Mouse (Mus musculus) CH12.LX (cell line): ENCODE data around the gene Nynrin. TPM values are rescaled to one million over a fixed set of nuclear protein-coding genes. Genes with fewer than 3 reads are reported as not detected.

ENCODE experiments used
- DNase-seq: peaks from one replicate; pipeline ENCODE4 v3.0.0-alpha.2; 2013; ENCODE audit errors: extremely low read depth
- H3K27ac ChIP-seq: 2 replicates; pipeline ENCODE4 v1.5.1; 2012; ENCODE audit warnings: low read depth, mild to moderate bottlenecking, control low read depth, moderate library complexity; ENCODE audit not compliant: insufficient read depth
- H3K27me3 ChIP-seq: replicated peaks from 2 replicates; pipeline ENCODE3; 2012; ENCODE audit warnings: inconsistent platforms
- H3K36me3 ChIP-seq, 2 experiments: replicated peaks in 1 of 2; 2 replicates each; pipeline versions ENCODE3 to v1.6.1; 2012; ENCODE audit warnings: inconsistent platforms in 1 of 2, low read length in 1 of 2, mild to moderate bottlenecking in 1 of 2, mixed read lengths in 1 of 2, moderate library complexity in 1 of 2; ENCODE audit not compliant: control insufficient read depth in 1 of 2, insufficient read depth in 1 of 2
- H3K4me1 ChIP-seq, 2 experiments: 2 replicates each; pipeline ENCODE4 v1.6.1; 2012; ENCODE audit warnings: inconsistent platforms in 1 of 2, moderate library complexity in 1 of 2; ENCODE audit not compliant: insufficient read depth in 2 of 2, control insufficient read depth in 1 of 2
- H3K4me2 ChIP-seq: 2 replicates; pipeline ENCODE4 v1.6.1; 2012; ENCODE audit warnings: low read depth, mild to moderate bottlenecking, control low read depth; ENCODE audit not compliant: poor library complexity, insufficient read depth, severe bottlenecking
- H3K4me3 ChIP-seq, 3 experiments: fragments of 150-350 bp in 1 of 3; sonication (generic) in 1 of 3; replicated peaks in 1 of 3; 2 replicates each; pipeline versions ENCODE3 to v1.5.1; 2011 to 2012; ENCODE audit warnings: low read depth in 2 of 3, low read length in 2 of 3, mild to moderate bottlenecking in 2 of 3, moderate library complexity in 2 of 3, control low read depth in 1 of 3, improper control_type of control experiment in 1 of 3, inconsistent platforms in 1 of 3, mixed read lengths in 1 of 3; ENCODE audit not compliant: poor library complexity in 1 of 3
- H3K79me2 ChIP-seq: replicated peaks from 2 replicates; pipeline ENCODE4 v1.6.1; 2012; ENCODE audit warnings: mild to moderate bottlenecking, moderate library complexity; ENCODE audit not compliant: control insufficient read depth, poor library complexity, insufficient read depth, severe bottlenecking; ENCODE audit errors: extremely low read depth
- H3K9ac ChIP-seq: 2 replicates; pipeline ENCODE4 v1.6.1; 2012; ENCODE audit warnings: low read depth, mild to moderate bottlenecking, control low read depth, moderate library complexity; ENCODE audit not compliant: insufficient read depth
- H3K9me3 ChIP-seq: replicated peaks from 2 replicates; pipeline ENCODE3; 2012; ENCODE audit warnings: low read length, inconsistent platforms, mixed read lengths
- BHLHE40 ChIP-seq: IDR thresholded peaks from 2 replicates; pipeline ENCODE4 v1.6.1; 2011; ENCODE audit warnings: mild to moderate bottlenecking, low read depth, low read length, improper control_type of control experiment
- CHD1 ChIP-seq: IDR thresholded peaks from 2 replicates; pipeline ENCODE4 v1.6.1; 2012; ENCODE audit warnings: low read depth, low read length, improper control_type of control experiment, inconsistent platforms
- CTCF ChIP-seq, 2 experiments: IDR thresholded peaks in 1 of 2; conservative IDR thresholded peaks in 1 of 2; 2 replicates each; pipeline ENCODE4 v1.5.1; 2011 to 2012; ENCODE audit warnings: low read depth in 2 of 2, low read length in 2 of 2, improper control_type of control experiment in 1 of 2, inconsistent platforms in 1 of 2, mild to moderate bottlenecking in 1 of 2, moderate library complexity in 1 of 2
- E2F4 ChIP-seq: IDR thresholded peaks from 2 replicates; pipeline ENCODE4 v1.6.1; 2011; ENCODE audit warnings: low read depth, low read length, improper control_type of control experiment; ENCODE audit not compliant: insufficient replicate concordance
- ELF1 ChIP-seq: IDR thresholded peaks from 2 replicates; pipeline ENCODE4 v1.6.1; 2014; ENCODE audit warnings: low read depth, mild to moderate bottlenecking, inconsistent platforms, low read length, improper control_type of control experiment
- EP300 ChIP-seq: IDR thresholded peaks from 2 replicates; pipeline ENCODE4 v1.6.1; 2011; ENCODE audit warnings: low read length, improper control_type of control experiment
- ETS1 ChIP-seq: conservative IDR thresholded peaks from 2 replicates; pipeline ENCODE4 v1.6.1; 2012; ENCODE audit warnings: low read depth, mild to moderate bottlenecking, inconsistent platforms, low read length, improper control_type of control experiment, moderate library complexity
- GABPA ChIP-seq: IDR thresholded peaks from 2 replicates; pipeline ENCODE4 v1.6.1; 2012; ENCODE audit warnings: low read depth, low read length, improper control_type of control experiment, inconsistent platforms; ENCODE audit not compliant: insufficient replicate concordance
- HCFC1 ChIP-seq: IDR thresholded peaks from 2 replicates; pipeline ENCODE4 v1.6.1; 2012; ENCODE audit warnings: low read depth, mild to moderate bottlenecking, inconsistent platforms, low read length, improper control_type of control experiment
- IRF4 ChIP-seq: IDR thresholded peaks from 2 replicates; pipeline ENCODE4 v1.6.1; 2014; ENCODE audit warnings: low read depth, mild to moderate bottlenecking, inconsistent platforms, low read length, improper control_type of control experiment
- JUND ChIP-seq: conservative IDR thresholded peaks from 2 replicates; pipeline ENCODE4 v1.6.1; 2011; ENCODE audit warnings: low read depth, low read length, improper control_type of control experiment
- KAT2A ChIP-seq: IDR thresholded peaks from 2 replicates; pipeline ENCODE4 v1.6.1; 2012; ENCODE audit warnings: low read length, improper control_type of control experiment, inconsistent platforms; ENCODE audit not compliant: insufficient replicate concordance
- MAFK ChIP-seq: IDR thresholded peaks from 2 replicates; pipeline ENCODE4 v1.6.1; 2011; ENCODE audit warnings: low read length, improper control_type of control experiment; ENCODE audit not compliant: insufficient replicate concordance
- MAX ChIP-seq: IDR thresholded peaks from 2 replicates; pipeline ENCODE4 v1.6.1; 2011; ENCODE audit warnings: low read length, improper control_type of control experiment
- MXI1 ChIP-seq: IDR thresholded peaks from 2 replicates; pipeline ENCODE4 v1.6.1; 2011; ENCODE audit warnings: mild to moderate bottlenecking, low read depth, low read length, improper control_type of control experiment
- NELFE ChIP-seq: IDR thresholded peaks from 2 replicates; pipeline ENCODE4 v1.6.1; 2011; ENCODE audit warnings: low read depth, low read length, improper control_type of control experiment
- NRF1 ChIP-seq: IDR thresholded peaks from 2 replicates; pipeline ENCODE4 v1.6.1; 2014; ENCODE audit warnings: low read depth, mild to moderate bottlenecking, inconsistent platforms, low read length, improper control_type of control experiment, moderate library complexity
- POLR2A ChIP-seq: IDR thresholded peaks from 2 replicates; pipeline ENCODE4 v1.6.1; 2011; ENCODE audit warnings: low read depth, mild to moderate bottlenecking, improper control_type of control experiment, low read length
- POLR2AphosphoS2 ChIP-seq: IDR thresholded peaks from 2 replicates; pipeline ENCODE4 v1.6.1; 2011; ENCODE audit warnings: low read depth, low read length, improper control_type of control experiment
- RAD21 ChIP-seq: IDR thresholded peaks from 2 replicates; pipeline ENCODE4 v1.6.1; 2011; ENCODE audit warnings: low read depth, mild to moderate bottlenecking, low read length, improper control_type of control experiment, moderate library complexity
- RCOR1 ChIP-seq: conservative IDR thresholded peaks from 2 replicates; pipeline ENCODE4 v1.6.1; 2012; ENCODE audit warnings: low read depth, mild to moderate bottlenecking, inconsistent platforms, low read length, improper control_type of control experiment
- SIN3A ChIP-seq: IDR thresholded peaks from 2 replicates; pipeline ENCODE4 v1.6.1; 2012; ENCODE audit warnings: low read length, improper control_type of control experiment, inconsistent platforms
- SMC3 ChIP-seq: IDR thresholded peaks from 2 replicates; pipeline ENCODE4 v1.6.1; 2011; ENCODE audit warnings: low read depth, low read length, improper control_type of control experiment
- TCF12 ChIP-seq: IDR thresholded peaks from 2 replicates; pipeline ENCODE4 v1.6.1; 2014; ENCODE audit warnings: low read depth, mild to moderate bottlenecking, inconsistent platforms, low read length, improper control_type of control experiment
- USF2 ChIP-seq: conservative IDR thresholded peaks from 2 replicates; pipeline ENCODE4 v1.6.1; 2011; ENCODE audit warnings: low read depth, low read length, improper control_type of control experiment
- ZC3H11A ChIP-seq: IDR thresholded peaks from 2 replicates; pipeline ENCODE4 v1.6.1; 2012; ENCODE audit warnings: low read depth, mild to moderate bottlenecking, inconsistent platforms, low read length, improper control_type of control experiment
- ZKSCAN1 ChIP-seq: IDR thresholded peaks from 2 replicates; pipeline ENCODE4 v1.6.1; 2012; ENCODE audit warnings: low read depth, inconsistent platforms, low read length, improper control_type of control experiment, borderline replicate concordance
- ZMIZ1 ChIP-seq: IDR thresholded peaks from 2 replicates; pipeline ENCODE4 v1.6.1; 2012; ENCODE audit warnings: low read depth, mild to moderate bottlenecking, inconsistent platforms, low read length, improper control_type of control experiment
- dilution Hi-C: fragments of 300-500 bp; cut with MboI; formaldehyde crosslinking; loops from 2 replicates; pipeline ENCODE4 v1.14.3; 2020; ENCODE audit warnings: low sequenced_read_pairs; ENCODE audit not compliant: extremely low pct_unique_long_range_greater_than_20kb, extremely low pct_ligation_motif_present
- in situ Hi-C: fragments of 300-500 bp; cut with MboI; formaldehyde crosslinking; loops from 3 replicates; pipeline ENCODE4 v1.14.3; 2019; ENCODE audit warnings: low sequenced_read_pairs, low pct_ligation_motif_present, low pct_unique_long_range_greater_than_20kb, mixed read lengths
- polyA plus RNA-seq: library from polyadenylated mRNA; unstranded; fragments of >175 nt; gene quantifications from 2 replicates; pipeline ENCODE4 v1.2.1, GENCODE M21; 2012; ENCODE audit warnings: low read depth; ENCODE audit not compliant: insufficient read length
- total RNA-seq, 2 experiments: library from RNA; depleted of rRNA; stranded (reverse); fragments of 300-350 nt in 1 of 2; fragments of >200 nt in 1 of 2; gene quantifications; 2 replicates each; pipeline ENCODE4 v1.2.3; 2012 to 2014

Nynrin gene
- total and polyA plus RNA-seq, 3 experiments = under 0.01 to 0.10 TPM; not detected in 1

DNA sequence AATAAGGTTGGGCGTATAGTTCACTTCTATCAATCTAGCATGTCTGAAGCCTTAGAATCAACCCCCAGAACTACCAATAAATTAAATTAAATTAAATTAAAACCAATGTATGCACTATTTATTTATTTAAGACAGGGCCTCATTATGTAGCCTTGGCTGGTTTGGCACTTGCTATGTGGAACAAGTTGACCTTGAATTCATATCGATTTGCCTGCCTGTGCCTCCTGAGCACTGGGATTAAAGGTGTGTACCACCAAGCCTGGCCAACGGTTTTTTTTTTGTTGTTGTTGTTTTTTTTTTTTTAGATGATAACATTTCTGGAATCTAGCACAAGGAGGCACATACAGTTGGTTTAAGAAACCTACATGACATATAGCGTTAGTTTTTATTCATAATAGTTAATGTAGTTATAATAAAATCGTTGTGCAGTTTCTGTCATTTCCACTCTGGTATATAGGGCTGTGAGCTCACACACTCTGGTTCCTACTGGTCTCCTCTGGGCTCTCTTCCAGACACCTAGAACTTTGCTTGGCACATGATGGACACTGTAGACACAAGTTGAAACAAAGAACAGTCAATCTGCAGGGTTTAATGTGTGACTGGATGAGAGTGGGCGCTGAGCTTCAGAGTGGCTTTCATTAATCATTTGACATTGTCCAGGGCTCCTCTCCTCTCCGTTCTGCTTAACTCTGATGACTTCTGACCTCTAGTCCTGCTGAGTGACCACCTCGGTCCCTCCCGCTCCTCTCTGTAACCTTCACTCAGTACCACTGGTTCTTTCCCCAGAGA is 8.1 kb upstream of the Nynrin start:
- no peak overlapping the region for H3K4me2 ChIP-seq
- no peaks in the 10 kb centered on the region for H3K36me3 ChIP-seq
- dilution Hi-C loops = no loop called here
- H3K79me2 ChIP-seq = no peaks in the 10 kb centered on the region
- H3K27ac ChIP-seq = no peak overlapping the region
- TF ChIP-seq POLR2AphosphoS2 (no peak), USF2 (no peak), MAX (no peak), ETS1 (no peak), ZC3H11A (no peak), TCF12 (no peak), HCFC1 (no peak), RAD21 (no peak), NELFE (no peak), POLR2A (no peak), BHLHE40 (no peak), RCOR1 (no peak), ZMIZ1 (no peak), E2F4 (no peak), EP300 (no peak), CTCF (conservative IDR thresholded peaks at IDR 0.05 in 1 of 2, IDR thresholded peaks at IDR 0.05 in 1 of 2; ENCODE audit: low read depth in 2 of 2, low read length in 2 of 2) (no peak), NRF1 (no peak), MAFK (no peak), ZKSCAN1 (no peak)
- H3K9ac ChIP-seq = no peak overlapping the region
- no peaks in the 10 kb centered on the region for H3K27me3 ChIP-seq
- no peak for DNase-seq
- H3K9me3 ChIP-seq = no peaks in the 10 kb centered on the region
- no peak overlapping the region for H3K4me3 ChIP-seq
- H3K4me1 ChIP-seq = peaks cover 0 to 12% of the 10 kb centered on the region in 2 experiments; a peak in 2 of 4 replicates
- in situ Hi-C loops = no loop called here

DNA sequence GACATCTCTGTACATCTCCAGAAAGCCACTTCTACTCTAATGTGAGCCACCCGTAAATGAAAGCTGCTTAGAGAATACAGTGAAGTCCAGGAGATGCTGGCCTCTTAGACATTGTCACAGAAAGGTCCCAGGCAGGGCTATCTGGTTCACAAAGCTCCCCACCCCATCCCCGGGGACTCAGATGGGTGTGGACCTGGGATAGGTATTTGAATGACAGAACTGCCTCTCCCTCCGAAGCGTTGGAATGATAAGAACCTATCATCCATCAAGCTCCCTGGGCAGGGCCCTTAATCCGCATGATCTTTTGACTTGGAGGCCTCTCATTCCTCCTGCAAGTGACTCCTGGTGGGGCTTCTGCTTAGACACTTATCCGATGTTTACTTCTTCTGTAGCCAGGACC is 2.9 kb upstream of the Nynrin start:
- H3K27me3 ChIP-seq = no peaks in the 10 kb centered on the region
- dilution Hi-C loops = no loop called here
- peaks cover 9 to 32% of the 10 kb centered on the region in 2 experiments for H3K4me1 ChIP-seq
- in situ Hi-C loops = no loop called here
- H3K9me3 ChIP-seq = no peaks in the 10 kb centered on the region
- no peak overlapping the region for H3K27ac ChIP-seq
- no peaks in the 10 kb centered on the region for H3K36me3 ChIP-seq
- no peak overlapping the region for H3K4me2 ChIP-seq
- H3K4me3 ChIP-seq = no peak overlapping the region
- no peak overlapping the region for H3K9ac ChIP-seq
- no peak for DNase-seq
- H3K79me2 ChIP-seq = no peaks in the 10 kb centered on the region
- TF ChIP-seq POLR2AphosphoS2 (no peak), POLR2A (no peak), NRF1 (no peak), CTCF (conservative IDR thresholded peaks at IDR 0.05 in 1 of 2, IDR thresholded peaks at IDR 0.05 in 1 of 2; ENCODE audit: low read depth in 2 of 2, low read length in 2 of 2) (no peak), RCOR1 (no peak), HCFC1 (no peak), JUND (no peak), EP300 (no peak), MAX (no peak), CHD1 (no peak), MXI1 (no peak), NELFE (no peak), GABPA (no peak), KAT2A (no peak), SIN3A (no peak), USF2 (no peak), SMC3 (no peak), ETS1 (no peak), ELF1 (no peak), IRF4 (no peak)
